Mouse (Mus musculus) embryo, embryonic 10.5 days (tissue): Measurements from ENCODE around the gene Fam216b.

Source experiments
- DNase-seq: peaks from one replicate; pipeline ENCODE4 v3.0.0-alpha.2; 2015; ENCODE audit warnings: low spot score

The Fam216b gene

GRCm38 (mm10) chr14:78088907-78089306, at the start of gene Fam216b:
Fam216b (minus strand) TSS chr14:78089007.
- no peak for DNase-seq

DNA sequence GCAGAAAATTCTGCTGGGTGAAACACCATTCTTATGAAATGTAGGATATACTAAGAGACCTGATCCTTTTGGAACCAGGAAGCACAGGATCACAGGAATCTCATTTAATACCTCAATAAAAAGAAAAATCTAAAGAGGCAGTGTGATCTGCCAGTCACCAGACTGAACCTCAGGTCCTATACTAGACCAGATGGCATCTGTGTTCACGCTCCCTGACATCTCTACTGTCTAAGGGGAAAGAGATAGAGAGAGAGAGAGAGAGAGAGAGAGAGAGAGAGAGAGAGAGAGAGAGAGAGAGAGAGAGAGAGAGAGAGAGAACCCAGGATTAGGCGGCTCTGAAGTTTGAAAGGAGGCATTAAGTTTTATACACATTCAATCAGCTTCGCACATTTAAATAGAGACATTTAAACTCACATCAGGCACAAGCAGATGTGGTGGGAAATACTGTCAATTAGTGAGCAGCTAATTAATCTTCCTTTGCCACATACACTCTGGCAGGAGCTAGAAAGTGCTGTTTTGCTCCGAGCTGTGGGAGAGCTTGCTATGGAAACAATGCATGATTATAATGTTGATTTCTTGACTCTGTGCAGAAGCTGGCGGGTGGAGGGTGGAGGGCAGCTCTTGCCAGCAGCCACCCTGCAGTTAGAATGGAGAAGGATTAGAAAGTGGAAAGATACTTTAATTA, 43.7 kb upstream of the Fam216b start:
- no peak for DNase-seq

- DNase-seq = no peak
Observed at GRCm38 (mm10) chr14:78126670-78127069, 37.9 kb upstream of the Fam216b start.

GRCm38 (mm10) chr14:78120286-78120685, 31.5 kb upstream of the Fam216b start:
- no peak for DNase-seq

GRCm38 (mm10) chr14:78119449-78120200, 30.8 kb upstream of the Fam216b start:
- no peak for DNase-seq

DNA sequence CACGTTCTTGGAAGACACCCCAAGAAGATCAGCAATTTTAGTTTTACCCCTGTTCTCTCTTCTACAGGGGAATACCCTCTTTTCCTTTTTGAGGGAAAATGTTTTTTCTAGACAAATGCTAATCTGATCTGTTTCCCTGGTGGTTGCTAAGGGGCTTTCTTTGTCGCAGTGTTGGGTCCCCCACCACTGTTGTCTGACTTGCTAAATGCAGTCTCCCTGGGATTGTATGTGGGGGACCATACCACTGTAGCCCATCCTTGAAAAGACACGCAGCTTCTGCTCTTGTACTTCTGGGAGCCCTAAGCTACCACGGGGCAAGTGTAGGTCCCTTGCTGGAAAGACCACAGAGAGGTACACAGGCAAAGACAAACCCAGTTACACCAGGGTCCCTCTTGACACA, 28.9 kb upstream of the Fam216b start:
- no peak for DNase-seq

DNA sequence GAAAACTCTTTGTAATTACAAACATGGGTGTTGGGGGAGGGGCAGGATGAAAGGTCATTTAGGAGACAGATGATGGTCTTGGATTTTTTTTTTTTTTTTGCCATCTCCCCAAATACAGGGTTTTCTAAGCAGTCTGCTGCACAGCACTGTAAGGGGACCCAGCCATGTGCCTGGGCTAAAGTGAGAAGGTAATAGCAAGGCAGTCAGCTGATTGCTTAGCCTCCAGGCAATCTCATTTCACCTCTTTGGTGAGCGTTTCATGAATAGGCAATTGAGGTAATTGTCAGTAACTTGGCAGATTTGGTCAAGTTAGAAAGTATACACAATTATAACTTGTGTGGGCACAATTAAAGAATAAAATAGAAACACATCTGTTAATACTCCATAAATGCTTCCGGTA, 28.5 kb upstream of the Fam216b start:
- DNase-seq = no peak

DNA sequence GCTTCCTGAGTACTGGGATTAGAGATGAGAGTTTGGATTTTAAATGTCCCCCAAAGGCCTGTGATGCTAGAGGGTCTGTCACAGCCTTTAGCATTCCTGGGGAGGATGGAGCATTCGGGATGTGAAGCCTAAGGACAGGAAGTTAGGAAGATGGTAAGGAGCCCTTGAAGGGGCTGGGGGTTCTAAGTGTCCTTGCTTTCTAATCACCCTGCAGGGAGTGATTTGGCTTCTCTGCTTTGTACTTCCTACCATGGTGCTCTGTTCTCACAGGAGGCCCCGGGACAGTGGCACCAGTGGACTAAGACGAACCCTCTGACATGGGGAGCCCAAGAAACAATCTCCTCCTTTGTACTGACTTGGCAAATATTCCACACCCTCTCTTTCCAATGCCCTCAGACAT, 23.7 kb upstream of the Fam216b start:
- DNase-seq = no peak

DNA sequence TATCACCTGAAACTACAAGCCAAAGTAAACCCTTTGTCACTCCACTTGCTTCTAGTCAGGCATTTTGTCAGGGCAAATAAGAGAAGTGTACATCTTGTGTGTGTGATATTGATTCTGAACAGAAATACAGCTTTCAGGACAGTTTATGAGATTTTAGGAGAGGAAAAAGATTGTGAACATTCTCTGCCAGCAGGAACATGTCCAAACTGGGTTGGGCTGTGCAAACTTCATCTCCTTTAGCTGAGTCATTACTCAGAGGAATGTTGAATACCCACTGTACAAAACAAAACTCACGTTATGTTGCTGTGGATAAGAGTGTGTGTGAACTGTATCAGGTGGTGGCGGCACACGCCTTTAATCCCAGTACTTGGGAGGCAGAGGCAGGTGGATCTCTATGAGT, 22.1 kb upstream of the Fam216b start:
- no peak for DNase-seq

- DNase-seq = no peak
Observed at GRCm38 (mm10) chr14:78109419-78109818, 20.6 kb upstream of the Fam216b start.

DNA sequence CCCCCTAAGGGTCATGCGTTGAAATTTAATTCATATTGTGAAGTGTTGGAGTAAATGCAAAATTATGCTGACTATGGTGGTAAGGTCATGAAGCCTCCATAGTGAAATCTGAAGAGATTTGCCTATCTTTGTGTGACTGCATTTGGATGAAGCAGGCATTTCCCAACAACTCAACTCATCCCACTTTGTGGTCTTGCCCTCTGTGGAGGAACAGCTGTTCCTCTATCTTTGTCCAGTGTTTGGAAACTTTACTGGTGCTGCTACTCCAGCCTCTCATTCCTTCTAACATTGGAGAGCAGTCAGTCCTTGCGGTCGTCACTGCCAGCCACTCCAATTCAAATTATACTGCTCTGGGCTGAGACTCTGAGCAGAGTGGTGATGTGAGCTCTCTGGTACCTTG, 19.6 kb upstream of the Fam216b start:
- DNase-seq = no peak

GRCm38 (mm10) chr14:78089591-78089990, 784 bp upstream of the Fam216b start:
- no peak for DNase-seq

DNA sequence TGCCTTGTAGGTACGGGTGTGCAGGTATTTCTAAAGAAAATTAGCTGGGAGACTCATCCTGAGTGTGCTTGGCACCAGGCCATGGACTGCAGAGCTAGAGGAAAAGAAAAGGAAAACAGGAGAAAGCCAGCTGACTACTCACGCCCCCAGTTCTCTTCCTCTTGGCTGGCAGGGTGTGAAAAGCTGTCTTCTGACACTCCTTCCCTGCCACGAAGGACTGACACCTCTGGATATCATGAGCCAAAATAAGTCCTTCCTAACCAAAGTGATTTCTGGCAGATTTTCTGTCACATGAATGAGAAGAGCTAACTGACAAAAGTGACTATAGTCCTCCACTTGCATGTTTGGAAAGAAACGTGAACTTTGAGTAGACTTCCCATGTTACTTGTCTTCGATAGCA, 5.3 kb downstream of the Fam216b start:
- no peak for DNase-seq

DNA sequence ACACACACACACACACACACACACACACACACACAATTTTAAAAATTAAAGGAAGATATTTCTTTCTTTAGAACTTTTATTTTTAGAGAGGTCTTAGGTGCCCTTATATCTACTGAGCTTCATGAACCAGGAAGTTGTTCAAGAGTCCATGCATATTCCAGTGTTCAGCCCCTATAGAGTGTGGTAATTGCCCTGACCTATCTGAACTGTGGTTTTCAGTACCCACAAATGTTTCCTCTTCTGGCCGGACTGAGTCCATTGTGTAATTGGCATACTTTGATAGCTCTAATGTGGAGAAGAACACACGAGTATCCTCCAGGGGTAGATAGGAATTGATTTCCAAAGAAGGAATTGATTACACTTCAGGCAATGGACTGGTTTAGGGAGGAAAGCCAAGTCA, 11.3 kb downstream of the Fam216b start:
- DNase-seq = no peak

GRCm38 (mm10) chr14:78065938-78066710, 22.7 kb downstream of the Fam216b start:
- no peak for DNase-seq

DNA sequence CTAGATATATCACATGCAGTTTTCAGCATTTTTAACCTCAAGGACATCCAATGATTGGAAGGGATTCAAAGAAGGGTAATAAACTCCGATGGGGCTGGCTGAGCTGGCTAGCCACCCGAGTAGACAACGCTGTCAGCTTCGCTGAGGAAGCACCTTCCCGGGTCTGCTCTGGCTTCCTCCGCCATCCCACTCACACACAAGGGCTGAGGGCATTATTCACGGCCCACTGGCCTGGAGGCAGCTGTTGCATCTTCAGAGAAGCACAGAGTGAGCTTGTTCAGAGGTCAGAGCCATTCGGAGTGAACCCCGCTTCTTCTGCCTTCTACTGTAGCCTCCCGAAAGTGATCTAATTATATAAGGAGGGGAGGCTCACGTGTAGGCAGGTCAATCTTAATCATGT, 26.3 kb downstream of the Fam216b start:
- DNase-seq = no peak

GRCm38 (mm10) chr14:78060609-78060951, 28.2 kb downstream of the Fam216b start:
- DNase-seq = no peak

DNA sequence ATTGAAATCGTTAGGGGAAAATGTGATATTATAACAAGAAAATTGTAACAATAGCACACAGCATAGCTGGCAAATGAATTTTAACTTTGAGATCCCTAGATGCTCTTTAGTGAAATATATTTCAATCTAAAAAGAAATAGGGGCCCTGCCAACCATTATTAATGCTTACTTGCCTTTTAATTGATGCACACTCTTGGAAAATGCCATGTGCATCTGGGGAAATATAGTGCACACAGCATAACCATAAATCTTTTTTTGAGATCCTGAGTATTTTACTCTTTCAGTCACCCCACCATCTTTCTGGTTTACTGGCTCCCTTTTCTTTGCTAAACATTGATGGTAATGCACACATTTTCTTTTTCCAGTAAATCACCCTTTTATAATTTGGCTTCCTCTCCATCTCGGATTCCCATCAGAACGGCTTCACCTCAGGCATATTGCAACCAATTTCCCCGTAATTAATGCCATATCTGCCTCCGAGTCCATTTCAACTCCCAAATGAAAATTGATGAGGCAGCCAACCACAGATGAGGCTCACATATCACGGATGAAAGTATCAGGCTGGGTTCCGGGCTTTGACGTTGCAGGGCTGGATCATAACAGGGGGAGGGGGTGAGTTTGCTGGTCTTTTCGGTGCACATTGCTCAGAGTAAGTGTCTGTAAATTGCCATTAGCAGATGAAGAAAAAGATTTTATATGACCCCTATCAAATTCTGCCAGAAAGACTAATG, 28.8 kb downstream of the Fam216b start:
- peak; percentile 52 for DNase-seq

DNA sequence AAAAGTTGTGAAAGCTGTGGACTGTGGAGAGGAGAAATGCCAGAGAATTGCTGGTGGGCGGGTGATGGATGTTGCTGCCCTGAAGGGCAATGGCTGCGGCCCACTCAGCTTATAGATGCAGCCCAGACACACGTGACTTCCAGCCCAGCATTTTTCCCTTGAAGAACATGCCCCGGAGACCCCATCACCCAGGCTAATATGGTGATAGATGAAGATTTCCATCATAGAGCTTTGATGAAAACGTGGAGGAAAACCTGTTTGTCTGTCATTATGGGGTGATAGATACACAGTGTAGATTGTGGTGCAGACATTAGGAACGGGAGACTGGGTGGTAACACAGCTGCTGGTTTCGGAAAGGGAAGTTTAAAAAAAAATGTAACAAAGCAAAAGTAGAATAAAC, 31.4 kb downstream of the Fam216b start:
- no peak for DNase-seq

- DNase-seq = no peak
Observed at GRCm38 (mm10) chr14:78056371-78056770, 32.4 kb downstream of the Fam216b start.

DNA sequence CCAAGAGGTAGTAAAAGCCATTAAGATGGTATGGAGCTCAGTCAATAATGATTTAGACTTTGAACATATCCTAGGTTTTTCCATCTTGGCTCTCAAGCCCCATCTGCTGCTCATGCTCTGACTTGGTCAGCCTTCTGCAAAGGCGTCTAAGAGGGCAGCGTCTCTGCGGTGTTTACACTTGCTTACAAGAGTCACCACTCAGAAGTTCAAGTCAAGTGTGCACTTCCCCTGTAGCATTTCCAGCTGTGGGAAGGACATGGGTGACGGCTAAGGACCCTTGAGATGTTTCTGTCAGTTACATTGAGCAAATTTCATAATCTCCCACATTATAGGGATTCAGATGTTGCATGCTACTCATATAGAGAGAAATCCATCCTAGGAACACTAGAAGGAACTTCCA, 40.1 kb downstream of the Fam216b start:
- DNase-seq = no peak

GRCm38 (mm10) chr14:78048258-78048657, 40.5 kb downstream of the Fam216b start:
- no peak for DNase-seq
